Mouse (Mus musculus): ENCODE results near the gene Rcc1. TPM values are rescaled to one million over a fixed set of nuclear protein-coding genes. Genes with fewer than 3 reads are reported as not detected.

Gene Rcc1
- polyA plus RNA-seq (2011; ENCODE audit: insufficient read depth, insufficient read length, low replicate concordance, missing spikeins): 48.8 and 58.7 TPM in 2 replicates

- H3K27ac ChIP-seq (ENCODE audit: control insufficient read depth, insufficient read depth, low read depth, low read length, poor library complexity): peak within 1 kb of the TSS; percentile 90
- peak within 1 kb of the TSS; percentile 77 for H3K4me3 ChIP-seq (replicated peaks; ENCODE audit: control insufficient read depth, low read depth, low read length)
- WGBS: under 1% methylated on average over 31 of the region's 31 CpGs
- peaks cover 2% of the 10 kb centered on the region; the same call in 1 of the 2 replicates for H3K4me1 ChIP-seq (ENCODE audit: control insufficient read depth, insufficient read depth, low read length)
- peak; percentile 99 for TF ChIP-seq POLR2A (IDR thresholded peaks at IDR 0.05; ENCODE audit: borderline replicate concordance, control insufficient read depth, low read depth, low read length)
- TF ChIP-seq CTCF (IDR thresholded peaks at IDR 0.05; ENCODE audit: control insufficient read depth, insufficient read depth, low read length): 0 out of 2 replicates have a peak, but pooled peaks have one; percentile 11
Observed at GRCm38 (mm10) chr4:132353481-132353885, at the start of gene Rcc1. Gene Rcc1, minus strand, starts transcription at chr4:132353605.

DNA sequence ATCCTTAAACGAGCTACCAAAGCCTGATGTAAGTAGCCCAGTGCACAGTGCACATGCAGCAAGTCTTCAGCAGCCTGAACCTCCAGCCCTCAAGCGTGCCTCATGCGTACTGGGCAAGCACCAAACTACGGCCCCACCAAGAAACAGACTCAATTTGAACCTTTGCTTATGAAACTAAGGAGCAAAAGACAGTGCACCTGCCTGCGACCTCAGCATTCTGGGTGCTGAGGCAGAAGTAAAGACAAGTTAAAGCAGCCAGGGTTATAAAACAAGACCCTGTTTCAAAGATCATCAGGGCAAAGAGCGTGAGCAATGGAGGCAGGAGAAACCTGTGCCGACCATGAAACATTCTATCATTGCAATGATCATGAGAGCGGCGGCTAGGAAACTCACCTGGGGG lies 47.6 kb upstream of the Rcc1 start:
- no peak overlapping the region for H3K27ac ChIP-seq (ENCODE audit: control insufficient read depth, insufficient read depth, low read depth, low read length, poor library complexity)
- no peaks in the 10 kb centered on the region for H3K4me1 ChIP-seq (ENCODE audit: control insufficient read depth, insufficient read depth, low read length)
- no peak overlapping the region for H3K4me3 ChIP-seq (replicated peaks; ENCODE audit: control insufficient read depth, low read depth, low read length)
- 93% methylated on average over 9 of the region's 9 CpGs for WGBS
- TF ChIP-seq CTCF (IDR thresholded peaks at IDR 0.05; ENCODE audit: control insufficient read depth, insufficient read depth, low read length): no peak
- no peak for TF ChIP-seq POLR2A (IDR thresholded peaks at IDR 0.05; ENCODE audit: borderline replicate concordance, control insufficient read depth, low read depth, low read length)

DNA sequence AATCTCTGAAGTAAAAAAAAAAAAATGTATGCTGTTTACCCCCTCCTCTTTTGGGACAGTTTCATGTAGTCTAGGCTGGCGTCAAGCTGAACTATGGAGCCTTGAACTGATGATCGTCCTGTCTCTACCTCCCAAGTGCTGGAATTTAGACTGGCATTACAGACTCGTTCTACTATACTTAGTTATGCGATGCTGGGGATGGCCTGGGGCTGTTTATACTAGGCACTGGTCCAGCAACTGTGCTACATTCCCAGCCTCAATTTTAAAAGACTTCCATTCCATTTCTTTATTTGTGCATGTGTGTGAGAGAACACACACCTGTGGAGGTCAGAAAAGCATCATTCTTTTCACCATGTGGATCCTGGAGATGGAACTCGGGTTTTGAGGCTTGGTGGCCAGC lies 45.5 kb upstream of the Rcc1 start:
- H3K4me1 ChIP-seq (ENCODE audit: control insufficient read depth, insufficient read depth, low read length): no peaks in the 10 kb centered on the region
- 89% methylated on average over 5 of the region's 5 CpGs for WGBS

DNA sequence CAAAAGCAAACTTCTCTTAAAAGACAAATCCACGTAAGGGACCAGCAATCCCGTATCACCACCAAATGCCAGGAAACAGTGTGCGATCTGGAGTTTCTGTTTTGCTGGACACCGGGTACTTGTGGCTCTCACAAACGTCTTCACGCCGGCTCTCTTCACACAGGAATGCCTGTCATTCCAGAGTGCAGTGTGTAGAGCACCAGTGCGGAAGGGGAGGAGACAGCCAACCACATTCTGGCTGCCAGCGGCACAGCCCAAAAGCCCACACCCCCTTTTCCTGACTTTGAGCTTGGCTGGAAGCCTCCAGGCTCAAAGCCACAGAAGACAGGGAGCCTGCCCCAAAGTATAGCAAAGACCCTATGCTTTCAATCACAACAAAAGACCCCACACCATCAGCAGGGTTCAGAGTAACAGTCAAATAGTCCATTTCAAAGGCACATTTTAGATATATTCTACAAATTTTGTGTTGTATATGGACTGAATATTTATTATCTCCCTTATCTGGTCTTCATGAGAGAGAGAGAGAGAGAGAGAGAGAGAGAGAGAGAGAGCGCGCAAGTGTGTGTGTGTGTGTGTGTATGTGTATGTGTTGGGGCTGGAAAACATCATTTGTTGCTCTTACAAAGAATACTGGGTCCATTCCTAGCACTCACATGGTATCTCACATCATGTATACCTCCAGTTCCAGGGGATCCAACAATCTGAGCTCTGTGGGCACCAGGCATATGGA lies 44.8 kb upstream of the Rcc1 start:
- 20% methylated on average over 11 of the region's 11 CpGs for WGBS
- no peak overlapping the region for H3K27ac ChIP-seq (ENCODE audit: control insufficient read depth, insufficient read depth, low read depth, low read length, poor library complexity)
- no peak for TF ChIP-seq POLR2A (IDR thresholded peaks at IDR 0.05; ENCODE audit: borderline replicate concordance, control insufficient read depth, low read depth, low read length)
- no peak for TF ChIP-seq CTCF (IDR thresholded peaks at IDR 0.05; ENCODE audit: control insufficient read depth, insufficient read depth, low read length)
- H3K4me3 ChIP-seq (replicated peaks; ENCODE audit: control insufficient read depth, low read depth, low read length): peak overlapping the region; percentile 40
- H3K4me1 ChIP-seq (ENCODE audit: control insufficient read depth, insufficient read depth, low read length): no peaks in the 10 kb centered on the region

More for the DNA sequence above, 45.5 kb upstream of the Rcc1 start:
- TF ChIP-seq CTCF (IDR thresholded peaks at IDR 0.05; ENCODE audit: control insufficient read depth, insufficient read depth, low read length) (no peak), POLR2A (IDR thresholded peaks at IDR 0.05; ENCODE audit: borderline replicate concordance, control insufficient read depth, low read depth, low read length) (no peak)
- no peak overlapping the region for H3K27ac ChIP-seq (ENCODE audit: control insufficient read depth, insufficient read depth, low read depth, low read length, poor library complexity)
- no peak overlapping the region for H3K4me3 ChIP-seq (replicated peaks; ENCODE audit: control insufficient read depth, low read depth, low read length)

- no peak overlapping the region for H3K4me3 ChIP-seq (replicated peaks; ENCODE audit: control insufficient read depth, low read depth, low read length)
- 66% methylated on average over 3 of the region's 3 CpGs for WGBS
- H3K4me1 ChIP-seq (ENCODE audit: control insufficient read depth, insufficient read depth, low read length): no peaks in the 10 kb centered on the region
- TF ChIP-seq CTCF (IDR thresholded peaks at IDR 0.05; ENCODE audit: control insufficient read depth, insufficient read depth, low read length) (no peak), POLR2A (IDR thresholded peaks at IDR 0.05; ENCODE audit: borderline replicate concordance, control insufficient read depth, low read depth, low read length) (no peak)
- H3K27ac ChIP-seq (ENCODE audit: control insufficient read depth, insufficient read depth, low read depth, low read length, poor library complexity): no peak overlapping the region
Observed at GRCm38 (mm10) chr4:132397120-132397519, 43.7 kb upstream of the Rcc1 start.

DNA sequence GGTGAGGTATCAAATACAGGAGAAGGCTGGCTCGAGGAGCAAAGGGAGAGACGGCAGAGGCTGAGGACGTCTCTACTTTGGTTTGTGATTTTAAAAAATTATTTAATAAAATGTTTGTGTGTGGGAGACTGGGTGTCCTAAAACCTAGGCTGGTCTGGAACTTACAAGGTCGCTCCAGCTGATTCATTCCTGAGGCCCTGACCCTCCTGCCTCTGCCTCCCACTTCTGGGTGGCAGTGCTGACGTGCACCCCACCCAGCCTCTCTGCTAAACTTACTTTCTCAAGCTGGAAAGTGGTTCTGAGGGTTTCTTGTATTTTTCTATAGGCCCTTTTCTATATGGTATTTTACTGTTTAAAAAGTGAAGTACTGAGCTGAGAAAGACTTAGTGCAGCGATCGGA lies 42.8 kb upstream of the Rcc1 start:
- H3K27ac ChIP-seq (ENCODE audit: control insufficient read depth, insufficient read depth, low read depth, low read length, poor library complexity): no peak overlapping the region
- 86% methylated on average over 7 of the region's 7 CpGs for WGBS

DNA sequence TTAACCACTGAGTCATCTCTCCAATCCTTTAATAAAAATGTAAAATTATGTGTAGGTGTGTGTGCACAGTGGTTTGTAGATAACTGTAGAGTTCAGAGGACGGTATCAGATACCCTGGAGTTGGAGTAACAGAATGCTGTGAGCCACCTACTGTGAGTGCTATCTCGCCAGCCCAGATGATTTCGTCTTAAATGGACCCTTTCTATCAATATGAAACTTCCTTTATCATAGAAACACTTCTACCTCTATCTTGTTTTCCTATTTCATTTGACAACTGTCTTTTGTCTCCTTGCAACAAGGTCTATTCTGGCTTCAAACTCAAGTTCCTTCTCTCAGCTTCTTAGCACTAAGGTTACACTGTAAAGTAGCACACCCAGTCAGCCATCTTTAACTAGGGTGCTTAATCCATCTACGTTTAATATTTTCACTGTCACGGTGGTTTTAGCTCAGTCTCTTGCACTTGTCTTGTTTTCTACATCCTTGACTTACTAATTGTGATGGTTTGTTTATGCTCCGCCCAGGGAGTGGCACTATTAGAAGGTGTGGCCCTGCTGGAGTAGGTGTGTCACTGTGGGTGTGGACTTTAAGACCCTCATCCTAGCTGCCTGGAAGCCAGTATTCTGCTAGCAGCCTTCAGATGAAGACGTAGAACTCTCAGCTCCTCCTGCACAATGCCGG lies 37.8 kb upstream of the Rcc1 start:
- Histone ChIP-seq H3K27ac (ENCODE audit: control insufficient read depth, insufficient read depth, low read depth, low read length, poor library complexity) (no peak overlapping the region), H3K4me1 (ENCODE audit: control insufficient read depth, insufficient read depth, low read length) (no peaks in the 10 kb centered on the region), H3K4me3 (replicated peaks; ENCODE audit: control insufficient read depth, low read depth, low read length) (no peak overlapping the region)
- WGBS: 73% methylated on average over 8 of the region's 8 CpGs
- TF ChIP-seq CTCF (IDR thresholded peaks at IDR 0.05; ENCODE audit: control insufficient read depth, insufficient read depth, low read length) (no peak), POLR2A (IDR thresholded peaks at IDR 0.05; ENCODE audit: borderline replicate concordance, control insufficient read depth, low read depth, low read length) (no peak)

More for the DNA sequence above, 42.8 kb upstream of the Rcc1 start:
- no peaks in the 10 kb centered on the region for H3K4me1 ChIP-seq (ENCODE audit: control insufficient read depth, insufficient read depth, low read length)
- no peak overlapping the region for H3K4me3 ChIP-seq (replicated peaks; ENCODE audit: control insufficient read depth, low read depth, low read length)
- TF ChIP-seq CTCF (IDR thresholded peaks at IDR 0.05; ENCODE audit: control insufficient read depth, insufficient read depth, low read length) (no peak), POLR2A (IDR thresholded peaks at IDR 0.05; ENCODE audit: borderline replicate concordance, control insufficient read depth, low read depth, low read length) (no peak)

GRCm38 (mm10) chr4:132389302-132389701 lies 35.9 kb upstream of the Rcc1 start:
- Histone ChIP-seq H3K4me1 (ENCODE audit: control insufficient read depth, insufficient read depth, low read length) (no peaks in the 10 kb centered on the region), H3K4me3 (replicated peaks; ENCODE audit: control insufficient read depth, low read depth, low read length) (no peak overlapping the region), H3K27ac (ENCODE audit: control insufficient read depth, insufficient read depth, low read depth, low read length, poor library complexity) (no peak overlapping the region)
- TF ChIP-seq CTCF (IDR thresholded peaks at IDR 0.05; ENCODE audit: control insufficient read depth, insufficient read depth, low read length) (no peak), POLR2A (IDR thresholded peaks at IDR 0.05; ENCODE audit: borderline replicate concordance, control insufficient read depth, low read depth, low read length) (no peak)
- WGBS: 86% methylated on average over 4 of the region's 4 CpGs

All from bone marrow, adult 2 months (tissue).